7 mouse cellular contexts compared by ENCODE assay signal in the genomic region with DNA sequence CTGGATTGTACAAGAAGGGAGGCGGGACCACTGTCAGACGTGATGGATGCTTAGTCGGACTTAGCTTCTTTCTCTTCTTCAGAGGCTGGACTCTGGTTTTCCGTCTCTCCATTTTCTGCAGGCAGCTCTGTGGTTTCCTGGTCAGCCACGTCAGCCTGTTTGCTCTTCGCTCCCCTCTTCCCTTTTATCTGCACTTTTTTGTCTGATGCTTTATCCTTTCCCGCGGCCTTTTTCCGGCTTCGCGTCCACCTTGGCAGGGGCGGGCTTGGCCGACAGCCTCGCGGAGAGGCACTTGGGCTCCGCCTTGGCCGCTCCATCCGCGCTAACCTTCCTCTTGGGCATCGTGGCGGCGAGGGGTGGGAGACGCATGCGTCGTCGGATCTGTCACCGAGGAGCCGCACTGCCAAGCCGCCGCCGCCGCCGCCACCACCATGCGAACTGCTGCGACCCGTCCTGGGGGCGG. TPM values are rescaled to one million over a fixed set of nuclear protein-coding genes. Genes with fewer than 3 reads are reported as not detected.
DNase-seq lines count a peak whose midpoint lies in the region; ATAC-seq and TF ChIP-seq lines count a peak whose summit lies in the region.
"Not testable (repeated sequence)": the region's sequence is repeated elsewhere in the genome, so short reads cannot be mapped to it uniquely, and the experiment has no call there.

No protein-coding gene starts in this region.

- H3K4me1 ChIP-seq in embryonic facial prominence, embryonic 11.5 days (ENCODE audit: control insufficient read depth, insufficient read depth, low read length); intestine, postnatal 0 days (replicated peaks; ENCODE audit: control insufficient read depth, insufficient read depth, low read length): not testable (repeated sequence)

- peak; percentile 63 for DNase-seq in adrenal gland, postnatal 25 days
- peak; percentile 62 for DNase-seq in embryonic facial prominence, embryonic 11.5 days (ENCODE audit: low spot score)
- DNase-seq in heart, adult 11 months = peak; percentile 91
- DNase-seq in left cerebral cortex, postnatal 36 days (ENCODE audit: low spot score in 2 of 2) = peak; percentile 60 to 67
- DNase-seq in mesoderm, embryonic 11.5 days (ENCODE audit: low read depth, low spot score) = peak; percentile 55
- DNase-seq in right cerebral cortex, postnatal 4 days = peak; percentile 61

- WGBS in embryonic facial prominence, embryonic 11.5 days = 20% methylated on average over 37 of the region's 37 CpGs
- WGBS in intestine, postnatal 0 days = 23% methylated on average over 37 of the region's 37 CpGs

- not testable (repeated sequence) for H3K36me3 ChIP-seq in embryonic facial prominence, embryonic 11.5 days (replicated peaks; ENCODE audit: control insufficient read depth, insufficient read depth, low read depth, low read length); intestine, postnatal 0 days (ENCODE audit: control insufficient read depth, insufficient read depth)

- H3K4me2 ChIP-seq in embryonic facial prominence, embryonic 11.5 days (ENCODE audit: low read depth, low read length) = peak overlapping the region; percentile 33
- peak overlapping the region; percentile 65 for H3K4me2 ChIP-seq in intestine, postnatal 0 days (replicated peaks; ENCODE audit: low read depth)

- H3K9ac ChIP-seq in embryonic facial prominence, embryonic 11.5 days (replicated peaks; ENCODE audit: low read length); intestine, postnatal 0 days (ENCODE audit: low read depth, low read length): not testable (repeated sequence)

- not testable (repeated sequence) for TF ChIP-seq CTCF in intestine, postnatal 0 days (IDR thresholded peaks at IDR 0.05; ENCODE audit: low read depth)

- peak overlapping the region; percentile 22 for H3K4me3 ChIP-seq in embryonic facial prominence, embryonic 11.5 days (ENCODE audit: low read depth, low read length)
- peak overlapping the region; percentile 36 for H3K4me3 ChIP-seq in intestine, postnatal 0 days (ENCODE audit: low read depth, low read length)

- H3K27ac ChIP-seq in embryonic facial prominence, embryonic 11.5 days (replicated peaks; ENCODE audit: low read depth, low read length); intestine, postnatal 0 days (ENCODE audit: low read depth, low read length): not testable (repeated sequence)

- intact Hi-C loops in left cerebral cortex, postnatal 36 days (cut with DNase I) = not testable (repeated sequence)

- H3K9me3 ChIP-seq in embryonic facial prominence, embryonic 11.5 days (replicated peaks; ENCODE audit: control insufficient read depth, low read length); intestine, postnatal 0 days (ENCODE audit: control insufficient read depth): not testable (repeated sequence)

- ATAC-seq in embryonic facial prominence, embryonic 11.5 days (replicated peaks; ENCODE audit: insufficient number of reproducible peaks, low FRiP score, low TSS enrichment, low read depth) = peak; percentile 67
- ATAC-seq in intestine, postnatal 0 days = not testable (repeated sequence)

- H3K27me3 ChIP-seq in embryonic facial prominence, embryonic 11.5 days (ENCODE audit: control insufficient read depth, insufficient read depth, low read length); intestine, postnatal 0 days (replicated peaks; ENCODE audit: control insufficient read depth, insufficient read depth, low read length): not testable (repeated sequence)

RNA-seq across cellular contexts. Expression of gene Vbp1, which starts 38.9 kb away (rescaled TPM):
- 37.4 and 43.1 TPM in 2 replicates for total RNA-seq in adrenal gland, postnatal 25 days (2021)
- 212 and 232 TPM in 2 replicates for polyA plus RNA-seq in embryonic facial prominence, embryonic 11.5 days (2014; fragmentation: Nextera tagmentation; extraction: Ambion mirVana)
- polyA plus RNA-seq in intestine, postnatal 0 days (2015; fragmentation: Nextera tagmentation; extraction: Ambion mirVana) = 89.2 and 90.0 TPM in 2 replicates
- 10 to 100 TPM; 65.1 to 66.7 TPM for total RNA-seq in left cerebral cortex, postnatal 36 days (2021)

RNA-seq across cellular contexts. Expression of gene Brcc3, which starts 58.8 kb away (rescaled TPM):
- total RNA-seq in adrenal gland, postnatal 25 days (2021) = 27.7 and 29.1 TPM in 2 replicates
- 73.9 and 75.6 TPM in 2 replicates for polyA plus RNA-seq in embryonic facial prominence, embryonic 11.5 days (2014; fragmentation: Nextera tagmentation; extraction: Ambion mirVana)
- polyA plus RNA-seq in intestine, postnatal 0 days (2015; fragmentation: Nextera tagmentation; extraction: Ambion mirVana) = 28.4 and 30.9 TPM in 2 replicates
- 10 to 100 TPM; 36.7 to 37.8 TPM for total RNA-seq in left cerebral cortex, postnatal 36 days (2021)

RNA-seq across cellular contexts. Expression of gene Mtcp1, which starts 58.8 kb away (rescaled TPM):
- total RNA-seq in adrenal gland, postnatal 25 days (2021) = 11.4 and 12.1 TPM in 2 replicates
- polyA plus RNA-seq in embryonic facial prominence, embryonic 11.5 days (2014; fragmentation: Nextera tagmentation; extraction: Ambion mirVana) = 7.1 and 9.4 TPM in 2 replicates
- 3.1 and 3.6 TPM in 2 replicates for polyA plus RNA-seq in intestine, postnatal 0 days (2015; fragmentation: Nextera tagmentation; extraction: Ambion mirVana)
- total RNA-seq in left cerebral cortex, postnatal 36 days (2021) = 10 to 100 TPM in 1 of 2 experiments, 1 to 10 TPM in 1; 4.8 to 12.0 TPM

RNA-seq across cellular contexts. Expression of gene Cmc4, which starts 58.8 kb away (rescaled TPM):
- total RNA-seq in adrenal gland, postnatal 25 days (2021) = 10.0 and 12.2 TPM in 2 replicates
- polyA plus RNA-seq in embryonic facial prominence, embryonic 11.5 days (2014; fragmentation: Nextera tagmentation; extraction: Ambion mirVana) = 23.3 and 26.2 TPM in 2 replicates
- polyA plus RNA-seq in intestine, postnatal 0 days (2015; fragmentation: Nextera tagmentation; extraction: Ambion mirVana) = 13.8 and 14.4 TPM in 2 replicates
- total RNA-seq in left cerebral cortex, postnatal 36 days (2021) = 10 to 100 TPM; 11.1 to 12.7 TPM
